Mouse (Mus musculus) adrenal gland, postnatal 14 days (tissue): ENCODE measurements around the gene Htr6. TPM values are rescaled to one million over a fixed set of nuclear protein-coding genes. Genes with fewer than 3 reads are reported as not detected.
A peak's percentile ranks its signal among the peaks of the same experiment; 100 is the strongest.

ENCODE experiments used
- DNase-seq: peaks from one replicate; pipeline ENCODE4 v3.0.0; 2021; ENCODE audit warnings: mixed read lengths
- long read RNA-seq, 2 experiments: library from polyadenylated mRNA; stranded (forward); transcript quantifications; one replicate each; pipeline ENCODE4 v2.0.0; 2021
- total RNA-seq: library from RNA; stranded (reverse); gene quantifications from 2 replicates; pipeline ENCODE4 v1.2.3, GENCODE M21; 2021

The Htr6 gene
- total RNA-seq = 0.15 TPM in 1 of 2 replicates, not detected in the other
- long read RNA-seq, experiment 1 = 0 reads
- long read RNA-seq, experiment 2 = 0 reads

DNA sequence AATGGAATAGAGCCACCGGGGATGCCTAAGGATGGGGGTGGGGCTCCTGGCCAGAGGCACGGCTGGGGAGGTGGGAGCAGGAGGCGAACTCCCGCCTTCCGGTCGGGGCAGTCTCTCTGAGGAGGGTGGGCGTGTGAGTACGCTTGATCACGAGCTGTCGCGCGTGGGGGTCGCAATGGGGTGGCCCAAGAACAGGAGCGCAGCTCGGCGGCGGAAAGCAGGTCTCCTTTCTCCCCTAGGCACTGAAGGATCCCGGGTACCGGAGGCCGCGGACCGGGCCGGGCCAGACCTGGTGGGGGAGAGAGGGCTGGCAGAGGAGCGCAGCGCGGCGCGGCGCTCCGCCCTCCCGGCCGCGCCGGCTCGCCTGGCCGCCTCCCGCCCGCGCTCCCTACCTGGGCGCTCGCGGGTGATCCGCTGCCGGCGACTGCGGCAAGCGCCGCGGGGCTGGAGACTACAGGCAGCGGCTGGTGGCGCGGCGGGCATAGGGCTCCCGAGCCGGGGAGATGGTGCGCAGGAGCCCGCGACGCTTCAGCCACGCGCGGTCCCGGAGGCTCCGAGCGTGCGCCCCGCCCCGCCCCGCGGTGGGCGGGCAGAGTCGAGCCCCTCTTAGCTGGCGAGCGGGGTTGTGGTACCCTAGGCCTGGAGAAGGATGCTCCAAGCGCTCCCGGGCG is at the start of gene Htr6:
TSS of gene Htr6 (minus strand) at position 530 of the 671 bp plus-strand sequence.
- no peak for DNase-seq

DNA sequence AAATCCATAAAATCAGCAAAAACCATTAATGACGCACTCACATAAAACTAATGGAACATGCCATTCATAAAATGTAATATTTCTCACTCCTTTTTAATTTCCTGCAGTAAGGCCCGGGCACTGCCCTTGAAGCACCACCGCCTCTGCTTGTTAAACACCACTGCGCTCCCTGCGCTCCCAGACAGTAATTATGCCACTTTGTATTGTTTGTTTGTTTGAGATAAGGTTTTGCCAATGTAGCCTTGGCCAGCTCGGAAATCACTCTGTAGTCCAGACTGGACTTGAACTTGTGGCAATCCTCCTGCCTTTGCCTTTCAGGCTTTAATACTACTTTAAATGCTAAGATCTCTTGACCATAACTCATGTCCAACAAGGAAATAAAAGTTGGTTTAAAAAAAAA is 49.6 kb upstream of the Htr6 start:
- no peak for DNase-seq

DNA sequence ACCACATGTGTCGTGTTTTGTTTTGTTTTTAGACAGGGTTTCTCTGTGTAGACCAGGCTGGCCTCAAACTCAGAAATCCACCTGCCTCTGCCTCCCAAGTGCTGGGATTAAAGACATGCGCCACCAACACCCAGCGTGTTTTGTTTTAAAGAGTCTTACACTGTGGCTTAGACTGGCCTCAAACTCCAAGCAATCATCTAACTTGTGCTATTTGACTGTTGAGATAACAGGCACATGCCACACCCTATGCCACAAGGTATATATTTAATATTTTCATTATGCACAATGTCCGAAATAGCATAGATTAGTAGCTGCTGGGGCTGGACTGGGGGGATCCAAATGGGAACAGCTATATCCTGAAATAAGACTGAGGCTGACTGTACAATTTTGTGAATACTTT is 47.2 kb upstream of the Htr6 start:
- DNase-seq = no peak

DNA sequence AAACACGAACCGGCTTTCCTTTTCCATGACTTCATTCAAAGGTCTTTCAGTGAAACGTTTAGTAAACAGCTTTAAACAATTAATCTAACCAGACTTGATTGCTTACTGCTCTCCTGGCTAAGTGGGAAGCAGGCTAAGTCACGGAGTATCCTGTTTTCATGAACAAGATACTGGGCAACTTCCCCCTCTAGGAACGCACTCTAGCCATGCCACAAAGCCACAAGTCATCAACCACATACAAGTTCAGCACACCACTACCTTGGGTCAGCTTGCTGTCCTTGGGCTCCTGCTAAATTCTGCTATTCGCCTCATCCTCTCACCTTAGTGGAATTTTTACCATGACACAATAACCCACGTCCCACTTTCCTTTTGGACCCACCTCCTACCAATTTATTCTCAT is 45.6 kb upstream of the Htr6 start:
- no peak for DNase-seq

DNA sequence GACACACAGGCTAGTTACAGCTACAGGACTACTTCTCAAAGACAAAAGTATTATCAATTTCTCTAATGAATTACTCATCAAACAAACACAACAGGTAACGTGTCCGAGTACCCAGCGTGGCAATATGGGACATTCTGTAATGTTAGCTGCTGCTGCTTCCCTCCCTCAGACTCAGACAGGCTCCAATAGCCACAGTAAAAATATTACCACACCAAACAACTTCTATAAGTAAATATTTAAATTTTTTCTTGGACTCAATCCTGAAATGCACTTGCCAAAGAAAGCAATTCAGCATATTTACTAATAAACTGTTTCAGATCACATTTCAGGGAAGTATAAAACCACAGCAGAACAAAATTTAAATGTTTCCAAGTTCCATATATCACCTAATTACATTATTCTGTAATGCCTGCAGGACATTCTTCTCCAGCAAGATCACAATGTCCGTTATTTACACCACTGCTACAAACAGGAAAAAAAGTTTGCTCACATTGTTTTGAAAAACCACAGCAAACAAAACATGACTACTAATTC is 45.0 kb upstream of the Htr6 start:
- DNase-seq = no peak

DNA sequence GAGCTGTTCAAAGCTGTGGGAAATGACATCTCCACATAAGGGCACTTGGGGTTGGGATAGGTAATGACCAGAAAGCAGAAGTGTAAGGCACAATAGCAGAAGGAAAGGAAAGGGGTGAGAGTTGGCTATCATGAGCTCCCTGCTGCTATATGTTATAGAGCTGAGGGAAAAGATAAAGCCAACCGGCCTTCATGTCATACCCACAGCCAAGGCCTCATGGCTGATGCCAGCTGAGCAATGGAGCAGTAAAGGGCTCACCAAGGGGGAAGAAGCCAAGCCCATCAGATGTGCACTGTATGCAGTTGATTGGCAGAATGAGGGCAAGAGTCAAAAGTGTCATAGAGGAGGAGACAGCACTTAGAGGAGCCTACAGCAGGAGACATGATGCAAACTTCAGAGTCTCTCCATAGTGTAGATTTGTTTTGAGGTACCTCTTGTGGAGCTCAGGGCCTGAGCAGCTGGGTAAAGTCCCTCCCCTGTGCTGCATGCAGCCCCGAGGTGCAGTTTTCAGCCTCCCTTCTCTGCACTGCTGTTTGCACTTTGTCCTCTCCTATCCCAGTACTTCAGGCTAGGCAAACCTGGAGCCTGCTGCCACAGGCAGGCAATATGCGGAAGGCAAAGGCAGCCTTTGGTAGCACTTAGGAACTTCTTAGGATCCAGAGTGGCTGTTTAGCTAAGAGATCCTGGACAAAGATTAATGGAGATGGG is 41.1 kb upstream of the Htr6 start:
- peak; percentile 23 for DNase-seq

DNA sequence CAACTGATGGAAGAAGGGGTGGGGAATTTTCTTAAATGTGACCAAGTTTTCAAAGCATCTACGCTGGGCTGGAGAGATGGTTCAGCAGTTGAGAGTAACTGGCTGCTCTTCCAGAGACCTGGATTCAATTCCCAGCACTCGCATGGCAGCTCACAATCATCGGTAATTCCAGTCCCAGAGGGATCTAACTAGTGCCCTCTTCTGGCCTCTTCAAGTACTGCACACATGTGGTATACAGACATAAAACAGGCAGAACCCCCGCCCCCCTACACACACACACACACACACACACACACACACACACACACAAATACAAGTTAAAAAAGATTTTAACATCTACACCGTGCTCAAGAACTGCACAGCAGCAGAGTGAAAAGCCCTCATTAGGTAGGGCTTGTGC is 40.4 kb upstream of the Htr6 start:
- peak; percentile 37 for DNase-seq

DNA sequence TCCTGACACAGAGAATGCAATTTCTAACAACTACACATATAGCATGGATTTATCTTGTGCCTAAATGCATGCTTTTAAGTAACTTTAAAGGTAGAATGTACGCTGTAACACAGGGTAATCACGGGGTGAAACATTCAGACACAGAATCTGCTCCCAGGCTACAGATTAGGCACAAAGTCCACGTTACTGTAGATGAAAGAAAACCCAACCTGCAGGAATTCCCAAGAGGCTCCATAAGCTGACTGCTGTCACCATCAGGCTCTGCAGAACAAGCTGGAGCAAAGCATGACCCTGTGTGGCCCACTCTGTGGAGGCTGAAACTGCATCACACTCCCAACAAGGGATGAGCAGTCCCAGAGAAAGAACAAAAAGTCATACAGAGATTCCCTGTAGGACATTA is 37.1 kb upstream of the Htr6 start:
- no peak for DNase-seq

DNA sequence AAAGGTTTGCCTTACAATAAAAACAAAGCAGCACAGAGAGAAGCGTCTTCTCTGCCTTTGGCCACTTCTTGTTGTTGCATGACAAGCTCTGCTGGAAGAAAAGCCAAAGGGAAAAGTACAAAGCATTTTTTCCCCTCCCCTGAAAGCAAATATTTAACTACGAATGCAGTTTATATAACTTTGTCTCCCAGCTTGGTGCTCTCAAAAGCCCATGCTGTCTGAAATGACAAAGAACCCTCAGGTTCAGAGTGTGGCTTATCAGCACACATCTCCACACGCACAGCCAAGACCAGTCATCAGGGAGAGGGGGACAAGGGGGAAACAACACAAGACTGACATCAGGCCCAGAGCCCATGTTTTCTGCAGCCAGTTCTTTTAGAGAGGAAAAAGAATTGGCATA is 36.1 kb upstream of the Htr6 start:
- DNase-seq = no peak

DNA sequence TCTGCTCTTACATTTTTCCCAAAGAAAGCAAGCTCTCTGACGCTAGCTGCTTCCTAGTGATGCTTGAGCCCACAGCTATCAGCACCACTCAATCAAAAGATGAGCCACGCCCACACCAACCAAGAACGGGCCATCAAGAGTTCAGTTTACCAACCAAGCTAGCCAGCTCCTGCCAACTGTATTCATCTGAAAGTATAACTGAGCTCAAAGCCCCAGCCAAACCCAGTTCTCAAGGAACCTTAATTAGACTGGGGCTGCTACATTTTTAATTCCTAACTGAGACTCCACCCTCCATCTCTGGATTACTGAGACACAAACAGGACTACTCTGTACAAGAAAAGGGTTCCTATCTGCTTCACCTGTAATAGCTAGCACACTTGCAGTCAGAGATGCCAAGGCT is 35.5 kb upstream of the Htr6 start:
- DNase-seq = no peak

DNA sequence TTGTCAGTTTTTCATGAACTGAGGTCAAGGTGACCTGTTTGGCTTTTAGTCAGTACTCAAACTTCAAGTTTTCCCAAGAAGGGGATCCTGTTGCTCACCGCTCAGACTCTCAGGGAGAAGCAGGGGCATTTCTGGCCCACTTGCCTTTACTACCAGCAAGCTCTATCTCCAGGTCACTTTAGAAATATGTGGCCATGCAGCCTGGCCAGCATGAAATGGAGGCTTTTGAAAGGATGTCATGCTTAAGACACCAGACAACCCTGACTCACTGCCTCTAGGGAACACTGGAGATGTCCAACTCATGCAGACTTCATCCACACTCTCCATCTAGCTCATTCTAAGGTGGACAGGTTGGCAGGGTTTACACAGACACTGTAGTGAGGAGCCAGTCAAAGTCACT is 30.1 kb upstream of the Htr6 start:
- DNase-seq = no peak

DNA sequence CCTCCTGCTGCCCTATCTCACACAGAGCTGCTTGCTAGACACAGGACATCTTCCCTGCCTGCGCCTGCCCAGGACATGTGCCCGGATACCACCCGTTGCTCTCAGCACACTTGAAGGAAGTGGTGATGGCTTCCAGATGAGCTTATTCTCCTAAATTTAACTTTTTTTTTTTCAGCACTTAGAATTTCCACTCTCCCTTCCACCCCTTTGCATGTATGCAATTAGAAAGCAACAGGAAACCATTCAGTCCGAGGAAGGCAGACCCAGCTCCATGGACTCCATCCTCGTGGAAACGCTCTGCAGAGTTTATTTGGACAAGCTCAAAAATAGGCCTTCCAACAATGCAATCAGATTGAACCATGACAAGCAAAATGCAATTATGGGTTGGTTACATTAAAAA is 26.2 kb upstream of the Htr6 start:
- no peak for DNase-seq

DNA sequence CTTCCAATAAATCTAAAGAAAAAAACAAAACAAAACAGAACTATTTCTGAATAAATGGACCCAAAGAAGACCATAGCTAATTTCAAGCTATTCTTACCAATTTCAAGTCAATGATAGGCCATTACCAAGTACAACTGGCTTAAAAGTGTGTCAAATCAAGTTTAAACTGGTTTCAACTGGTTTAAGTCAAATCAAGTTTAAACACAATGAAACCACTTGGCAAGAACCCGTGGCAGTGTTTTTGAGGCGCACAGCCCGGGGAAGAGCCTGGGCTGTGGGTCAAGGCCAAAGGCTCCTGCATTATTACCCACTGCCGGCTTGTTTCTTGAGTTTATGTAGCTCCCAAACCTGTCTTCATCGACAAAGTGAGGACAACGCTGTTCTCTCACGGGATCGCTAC is 25.0 kb upstream of the Htr6 start:
- DNase-seq = no peak

DNA sequence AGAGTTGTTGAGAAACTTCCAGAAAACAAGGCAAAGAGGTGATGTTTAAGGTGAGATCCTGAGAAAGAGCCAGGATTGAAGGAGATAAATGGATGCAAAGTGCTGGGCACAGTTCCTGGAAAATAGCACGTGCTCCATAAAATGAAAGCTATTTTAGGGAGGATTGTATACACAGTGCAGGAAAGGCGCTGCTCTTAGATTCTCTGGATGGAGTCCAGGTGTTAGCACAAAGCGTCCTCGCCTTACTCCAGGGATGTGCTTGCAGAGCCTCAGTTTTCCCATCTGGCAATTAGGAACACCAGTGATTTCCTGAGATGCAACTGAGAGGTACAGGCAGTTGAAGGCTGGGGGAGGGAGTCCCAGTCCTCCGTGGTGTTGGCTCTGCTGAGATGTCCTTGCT is 20.8 kb upstream of the Htr6 start:
- no peak for DNase-seq

DNA sequence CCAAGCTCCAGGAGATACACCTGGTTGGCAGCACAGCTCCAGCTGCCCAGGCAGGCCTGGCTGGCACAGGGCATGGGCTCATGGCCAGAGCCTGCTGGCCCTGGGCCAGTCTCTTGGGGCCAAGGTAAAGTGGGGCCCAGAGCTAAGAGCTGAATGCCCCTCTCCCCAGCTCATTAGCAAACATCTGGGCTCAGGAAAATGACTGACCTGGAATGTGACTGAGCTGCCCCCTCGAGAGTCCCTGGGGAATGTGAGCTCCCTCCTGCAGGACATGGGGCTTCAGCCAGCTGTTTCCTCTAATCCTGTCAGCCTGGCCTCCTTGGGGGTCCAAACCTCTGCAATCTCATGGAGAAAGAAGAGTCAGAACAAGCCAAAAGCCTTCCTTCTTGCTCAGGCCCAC is 20.0 kb upstream of the Htr6 start:
- DNase-seq = no peak

DNA sequence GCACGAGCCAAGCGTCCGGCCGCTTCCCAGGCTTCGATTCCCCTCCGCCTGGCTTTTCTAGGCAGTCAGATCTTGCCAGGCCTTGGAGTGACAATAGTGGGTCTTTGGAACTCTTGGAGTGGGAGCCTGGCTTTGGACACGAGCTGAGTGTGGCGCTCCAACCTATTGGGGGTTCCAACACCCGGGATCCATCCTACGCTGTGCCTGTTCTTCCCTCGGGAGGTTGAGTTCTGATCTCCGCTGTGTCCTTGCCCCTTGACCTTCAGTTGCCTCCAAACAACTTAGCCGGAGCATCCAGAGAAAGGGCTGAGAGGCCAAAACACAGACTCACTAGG is 17.8 kb upstream of the Htr6 start:
- no peak for DNase-seq

DNA sequence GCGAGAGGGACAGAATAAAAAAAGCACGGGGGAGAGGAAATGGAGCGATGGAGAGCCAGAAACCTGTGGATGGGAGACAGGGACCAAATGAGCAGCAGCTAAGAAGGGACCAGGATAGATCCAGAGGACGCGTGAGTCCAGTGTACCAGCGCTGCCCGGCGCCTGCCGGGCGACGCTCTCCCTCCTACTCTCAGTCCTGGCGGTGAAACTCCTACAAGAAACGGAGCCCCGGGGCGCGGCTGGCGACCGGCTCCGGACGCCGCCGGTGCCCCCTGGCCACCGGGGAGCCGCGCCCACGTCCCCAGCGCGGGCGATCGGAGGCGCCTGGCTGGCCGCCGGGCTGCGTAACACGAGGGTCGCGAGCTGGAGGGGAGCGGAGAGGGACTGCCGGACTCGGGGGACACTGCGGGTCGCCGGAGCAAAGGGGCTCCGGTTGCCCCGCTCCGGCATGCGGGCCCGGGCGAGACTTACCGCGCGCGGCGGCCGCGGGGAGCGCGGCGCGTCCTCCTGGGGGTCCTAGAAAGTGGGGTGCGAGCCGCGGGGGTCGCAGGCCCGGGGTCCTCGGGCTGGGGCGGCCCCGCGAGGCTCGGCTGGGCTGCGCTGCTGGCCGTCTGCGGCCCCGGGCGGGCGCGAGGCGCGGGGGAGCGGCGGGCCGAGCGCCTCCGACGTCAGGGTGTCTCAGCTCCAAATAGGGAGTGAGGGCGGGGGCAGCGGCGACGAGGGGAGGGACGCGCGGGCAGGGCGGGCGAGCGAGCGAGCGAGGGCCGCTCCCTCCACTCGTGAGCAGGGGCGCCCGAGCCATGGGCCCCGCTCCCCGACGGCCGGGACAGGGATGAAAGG is 17.2 kb upstream of the Htr6 start, which contains the start of gene Nbl1:
TSS of gene Nbl1 (minus strand) at position 638 of the 840 bp plus-strand sequence.
- peak; percentile 83 for DNase-seq

DNA sequence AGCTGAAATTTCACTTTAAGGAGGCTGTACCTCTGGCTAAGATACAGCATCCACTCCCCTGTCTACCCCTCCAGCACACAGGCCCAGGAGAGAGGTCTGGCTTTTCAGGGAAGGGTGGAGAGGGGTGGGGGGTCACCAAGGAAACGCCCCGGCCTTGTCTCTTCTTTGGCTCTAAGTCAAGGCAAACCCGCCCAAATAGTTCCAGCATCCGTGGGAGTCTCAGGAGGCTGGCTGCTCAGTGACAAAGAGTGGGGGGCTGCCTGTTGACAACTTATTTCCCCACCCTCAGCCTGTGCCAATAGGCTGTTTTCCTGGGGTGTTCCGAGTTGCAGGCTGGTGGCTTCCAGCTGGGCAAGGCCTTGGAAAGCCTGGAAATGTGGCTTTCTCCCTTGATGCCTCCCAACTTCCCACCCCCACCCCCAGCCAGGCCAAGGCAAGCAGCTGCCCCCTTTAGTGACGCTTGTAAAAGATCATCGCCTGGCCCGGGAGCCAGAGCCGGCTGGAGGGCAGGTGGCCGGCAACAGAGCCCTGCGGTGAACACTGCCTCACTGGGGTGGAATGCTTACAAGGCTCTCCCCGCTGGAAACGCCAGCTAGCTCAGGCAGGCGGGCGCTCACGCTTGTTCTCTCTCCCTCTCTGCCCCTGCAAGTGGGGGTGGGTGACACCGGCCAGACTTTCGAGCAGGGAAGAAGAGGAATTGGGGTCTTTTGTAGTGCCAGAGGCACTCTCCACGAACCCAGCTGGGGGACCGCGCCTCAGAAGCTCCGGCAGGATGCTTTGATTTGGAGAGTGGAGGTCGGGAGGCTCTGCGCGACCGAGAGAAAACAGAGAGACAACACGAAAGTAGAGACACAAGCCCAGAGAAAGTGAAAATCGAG is 16.3 kb upstream of the Htr6 start:
- DNase-seq = peak; percentile 54

DNA sequence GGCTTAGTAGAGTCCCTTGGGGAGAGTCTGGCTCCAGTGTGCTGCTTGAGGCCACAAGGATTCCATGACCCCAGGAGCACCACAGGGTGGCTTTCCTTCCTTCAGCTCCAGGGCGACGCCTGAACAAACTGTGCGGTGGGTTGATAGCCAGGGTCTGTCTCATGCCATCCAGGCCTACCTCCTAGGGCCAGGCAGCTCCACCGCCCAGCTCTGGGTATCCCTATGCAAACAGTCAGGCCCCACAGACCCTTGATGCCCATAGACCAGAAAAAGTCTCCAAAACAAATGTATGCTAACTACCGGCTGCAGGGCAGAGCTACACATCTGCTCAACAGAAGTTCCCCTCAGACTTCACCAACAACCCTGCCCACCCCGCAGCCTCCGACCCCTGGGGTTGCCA is 15.7 kb upstream of the Htr6 start:
- no peak for DNase-seq

DNA sequence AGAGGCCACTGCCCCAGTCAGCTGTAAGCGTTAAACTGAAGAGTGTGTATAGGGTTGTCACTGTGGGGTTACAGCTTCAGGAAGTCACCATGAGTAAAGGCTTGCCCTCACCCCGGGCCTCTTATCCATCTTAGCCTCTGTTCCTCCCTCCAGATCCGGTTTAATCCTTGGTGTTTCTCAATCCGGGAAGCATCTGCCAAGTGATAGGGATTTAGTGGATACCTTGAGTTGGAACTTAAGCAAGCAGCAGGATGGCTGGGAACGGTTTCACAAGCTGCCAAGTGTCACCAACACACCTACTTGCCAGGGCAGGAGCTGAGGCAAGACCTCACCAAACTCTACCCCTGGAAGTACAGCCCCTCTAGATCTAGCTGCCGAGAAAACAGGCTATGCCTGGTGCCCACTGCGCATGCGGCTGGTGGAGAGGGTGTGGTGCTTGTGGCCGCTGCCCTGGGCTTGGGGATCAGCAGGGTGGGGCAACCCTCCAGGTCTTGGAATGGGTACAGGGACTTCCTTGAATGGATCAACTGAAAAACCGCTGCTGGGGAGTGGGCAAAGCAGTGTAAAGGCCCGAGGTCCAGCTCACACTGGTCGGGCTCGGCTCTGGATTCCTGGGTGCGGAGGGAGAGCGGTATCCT is 15.1 kb upstream of the Htr6 start:
- no peak for DNase-seq

DNA sequence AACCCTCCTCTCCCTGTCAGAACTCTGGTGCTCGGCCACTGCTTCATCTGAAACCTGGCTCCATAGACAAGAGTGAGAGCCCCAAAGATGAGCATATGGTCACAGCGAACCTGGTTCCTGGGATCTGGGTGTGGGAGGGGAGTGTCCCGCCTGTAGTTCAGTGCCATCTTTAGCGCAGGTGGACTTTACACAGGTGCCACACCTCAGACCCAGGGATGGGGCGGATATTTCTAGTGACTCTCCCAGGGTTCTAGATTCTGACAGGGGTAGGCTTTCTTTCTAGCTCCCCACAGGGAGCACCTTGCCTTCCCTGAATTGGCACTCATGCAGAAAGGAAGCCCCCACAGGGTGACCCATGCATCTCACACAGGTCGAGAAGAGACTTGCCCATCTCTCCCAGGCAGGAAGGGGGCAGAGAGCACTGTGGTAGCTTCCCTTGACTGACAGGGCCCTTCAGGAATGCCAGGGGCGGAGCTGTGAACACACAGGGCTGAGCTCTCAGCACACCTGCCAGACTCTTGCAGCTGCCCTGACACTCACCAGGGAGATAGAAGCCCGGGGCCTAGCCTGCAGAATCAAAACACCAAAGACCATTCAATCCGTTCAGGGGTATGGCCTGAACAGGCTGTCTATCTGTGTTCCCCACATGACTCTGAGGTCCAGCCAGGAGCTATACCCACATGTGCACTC is 13.8 kb upstream of the Htr6 start:
- no peak for DNase-seq
